Mouse (Mus musculus) gonadal fat pad, adult 2 months (tissue): ENCODE measurements around the gene Gna15. TPM values are rescaled to one million over a fixed set of nuclear protein-coding genes. Genes with fewer than 3 reads are reported as not detected.

Experiments used
- DNase-seq: peaks from one replicate; pipeline ENCODE4 v3.0.0-alpha.2; 2012; ENCODE audit warnings: low read depth
- polyA plus RNA-seq: library from polyadenylated mRNA; depleted of rRNA; stranded (reverse); fragments of >200 nt; gene quantifications from 2 replicates; pipeline ENCODE4 v1.2.3, GENCODE M21; 2012

Gna15 gene
- polyA plus RNA-seq, 1 experiment: 4.7 TPM

DNA sequence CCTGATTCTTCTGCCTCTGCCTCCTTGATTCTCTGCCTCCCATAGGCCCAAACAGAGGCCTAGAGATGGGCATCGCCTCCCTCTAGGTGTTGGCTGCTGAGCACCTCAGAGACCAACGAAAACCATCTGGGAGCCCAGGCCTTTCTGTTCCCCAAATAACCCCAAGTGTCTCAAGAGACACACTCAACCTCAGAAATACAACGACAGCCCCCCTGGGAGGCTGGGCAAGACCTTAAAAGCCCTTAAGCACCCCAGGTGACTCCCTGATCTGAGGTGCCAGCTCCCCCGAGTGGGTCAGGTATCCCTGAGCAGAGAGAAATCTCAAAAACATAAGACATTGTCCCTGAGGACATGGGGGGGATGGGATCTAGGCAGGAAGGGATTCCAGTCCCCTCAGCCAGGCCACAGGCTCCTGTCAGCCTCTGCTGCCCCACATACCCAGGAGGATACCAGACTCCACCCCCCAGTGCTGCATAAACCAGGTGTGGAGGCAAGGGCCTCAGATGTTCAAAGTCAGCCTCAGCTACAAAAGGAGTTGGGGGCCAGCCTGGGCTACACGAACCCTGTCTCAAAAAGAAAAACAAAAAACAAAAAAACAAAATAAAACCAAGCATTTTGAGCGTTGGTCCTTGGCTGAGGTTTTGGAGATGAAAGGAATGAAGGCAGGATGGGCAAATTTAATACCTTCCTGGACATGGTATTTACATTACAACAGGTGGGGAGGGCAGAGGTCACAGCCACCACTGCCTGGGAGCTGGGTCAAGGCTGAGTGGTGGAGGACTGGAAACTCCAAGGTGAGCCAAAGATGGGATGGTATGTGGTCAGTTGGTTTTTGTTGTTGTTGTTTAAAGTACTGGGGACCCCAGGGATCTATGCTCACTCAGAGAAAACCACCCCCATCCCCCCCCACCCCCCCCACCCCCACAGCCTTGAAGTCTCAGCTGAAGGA lies 30.1 kb upstream of the Gna15 start:
- no peak for DNase-seq

DNA sequence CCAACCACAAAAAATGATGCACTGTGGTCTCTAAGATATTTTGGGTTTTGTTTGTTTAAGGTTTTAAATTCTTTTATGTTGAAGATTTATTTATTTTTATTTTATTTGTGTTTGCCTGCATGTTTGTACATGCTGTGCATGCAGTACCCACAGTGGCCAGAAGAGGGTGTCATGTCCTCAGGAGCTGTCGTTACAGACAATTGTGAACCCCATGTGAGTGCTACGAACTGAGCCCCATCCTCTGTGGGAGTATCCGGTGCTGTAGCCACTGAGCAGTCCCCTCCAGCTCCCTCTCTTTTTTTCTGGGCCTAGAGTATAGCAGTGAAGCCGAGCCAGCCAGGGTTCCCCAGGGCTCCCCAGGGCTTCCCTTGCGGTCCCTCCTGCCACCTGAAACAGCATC lies 29.2 kb upstream of the Gna15 start:
- DNase-seq: no peak

DNA sequence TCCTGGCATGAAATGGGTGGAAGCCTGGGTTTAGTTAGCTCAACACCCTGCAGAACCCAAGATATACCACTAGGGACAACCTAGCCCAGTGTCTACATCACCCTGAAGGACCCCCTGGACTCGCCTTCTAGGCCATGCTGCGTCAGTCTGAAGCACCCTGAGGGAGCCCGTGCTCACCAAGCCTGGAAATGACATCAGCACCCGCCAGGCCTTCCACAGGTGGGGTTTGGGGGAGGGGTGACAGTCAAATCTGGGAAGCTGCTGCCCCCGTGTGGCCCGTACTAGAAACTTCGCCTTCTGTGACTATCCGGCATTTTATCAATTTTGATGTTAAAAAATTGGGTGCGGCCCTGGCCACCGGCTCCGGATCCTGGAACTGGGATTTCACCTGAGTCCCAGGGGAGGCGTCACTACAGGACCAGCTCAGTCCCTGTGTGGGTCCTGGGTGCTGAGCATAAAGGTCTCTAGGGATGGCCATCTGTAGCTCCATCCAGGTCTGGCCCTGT lies 27.6 kb upstream of the Gna15 start:
- no peak for DNase-seq

GRCm38 (mm10) chr10:81550257-81550656 lies 26.2 kb upstream of the Gna15 start:
- DNase-seq: no peak

- DNase-seq: no peak
These were observed 24.9 kb upstream of the Gna15 start for GRCm38 (mm10) chr10:81548944-81549343.

DNA sequence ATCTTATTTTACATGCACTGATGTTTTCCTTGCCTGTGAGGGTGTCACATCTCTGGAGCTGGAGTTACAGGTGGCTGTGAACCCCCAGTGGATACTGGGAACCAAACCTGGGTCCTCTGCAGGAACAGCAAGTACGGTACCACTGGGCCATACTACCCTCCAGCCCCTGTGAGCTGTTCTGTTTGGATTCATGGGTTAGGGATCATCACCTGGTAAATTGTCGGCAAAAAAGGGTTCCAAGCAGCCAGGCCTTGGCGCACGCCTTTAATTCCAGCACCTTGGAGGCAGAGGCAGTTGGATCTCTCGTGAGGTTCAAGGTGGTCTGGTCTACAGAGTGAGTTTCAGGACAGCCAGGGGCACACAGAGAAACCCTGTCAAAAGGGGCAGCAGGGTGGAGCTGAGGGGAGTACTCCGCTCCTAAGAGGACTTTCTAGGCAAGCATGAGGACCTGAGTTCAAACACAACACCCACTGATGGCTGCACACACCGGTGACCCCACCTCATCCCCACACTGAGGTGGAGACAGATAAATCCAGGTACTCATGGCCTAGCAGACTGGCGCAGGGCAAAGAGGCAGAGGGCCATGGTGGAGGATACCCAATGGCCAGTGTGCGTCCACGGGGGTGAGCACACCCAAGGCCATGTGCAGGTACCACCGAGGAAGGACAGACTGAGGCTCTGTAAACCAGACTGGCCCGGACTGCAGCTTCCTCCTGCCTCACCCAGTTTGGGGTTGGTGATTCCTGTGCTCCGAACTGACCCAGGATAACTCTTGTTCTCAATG lies 23.0 kb upstream of the Gna15 start:
- DNase-seq: no peak

DNA sequence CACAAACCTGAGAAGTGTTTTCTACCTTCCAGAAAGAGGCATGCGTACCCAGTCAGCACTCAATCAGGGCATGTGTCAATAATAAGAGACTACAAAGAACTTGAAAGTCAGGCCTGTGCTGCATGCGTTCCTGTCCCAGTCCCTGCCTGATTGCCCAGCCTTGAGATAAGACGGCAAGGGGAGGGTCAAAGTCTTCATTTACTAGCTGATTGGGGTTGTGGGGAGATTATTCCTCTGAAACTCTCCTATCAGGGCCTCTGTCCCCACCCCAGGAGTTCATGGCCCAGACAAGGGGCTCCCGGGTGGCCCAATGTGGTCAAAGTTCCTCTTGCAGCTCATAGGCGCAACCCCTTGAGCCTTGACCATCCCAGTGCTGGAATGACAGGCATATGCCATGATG lies 22.3 kb upstream of the Gna15 start:
- DNase-seq: no peak

- no peak for DNase-seq
These were observed 21.2 kb upstream of the Gna15 start, which contains the start of gene Gna11 for GRCm38 (mm10) chr10:81545161-81545747. Gene Gna11 (minus strand): TSS chr10:81545190.

GRCm38 (mm10) chr10:81544296-81545160 lies 20.5 kb upstream of the Gna15 start:
- DNase-seq: no peak

DNA sequence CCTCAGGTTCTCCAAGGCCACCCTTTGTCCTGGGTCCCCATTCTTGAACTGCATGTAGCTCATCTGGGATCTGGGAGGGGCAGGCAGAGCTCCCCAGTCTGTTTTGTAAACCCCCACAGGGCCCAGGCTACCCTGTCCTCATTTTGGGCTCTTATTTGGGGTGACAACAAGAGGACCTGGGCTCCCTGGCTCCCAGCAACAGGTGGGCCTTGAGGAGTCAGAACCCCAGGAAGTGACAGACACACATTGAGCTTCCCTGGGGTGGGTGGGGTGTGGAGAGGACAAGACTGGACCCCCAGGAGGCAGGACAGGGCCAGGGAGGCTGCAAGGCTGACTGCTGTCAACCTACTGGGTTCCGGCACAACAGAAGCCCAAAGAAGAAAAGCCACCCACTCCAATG lies 19.6 kb upstream of the Gna15 start:
- no peak for DNase-seq

GRCm38 (mm10) chr10:81542727-81543460 lies 18.9 kb upstream of the Gna15 start:
- no peak for DNase-seq

GRCm38 (mm10) chr10:81541803-81542202 lies 17.8 kb upstream of the Gna15 start:
- DNase-seq: no peak

DNA sequence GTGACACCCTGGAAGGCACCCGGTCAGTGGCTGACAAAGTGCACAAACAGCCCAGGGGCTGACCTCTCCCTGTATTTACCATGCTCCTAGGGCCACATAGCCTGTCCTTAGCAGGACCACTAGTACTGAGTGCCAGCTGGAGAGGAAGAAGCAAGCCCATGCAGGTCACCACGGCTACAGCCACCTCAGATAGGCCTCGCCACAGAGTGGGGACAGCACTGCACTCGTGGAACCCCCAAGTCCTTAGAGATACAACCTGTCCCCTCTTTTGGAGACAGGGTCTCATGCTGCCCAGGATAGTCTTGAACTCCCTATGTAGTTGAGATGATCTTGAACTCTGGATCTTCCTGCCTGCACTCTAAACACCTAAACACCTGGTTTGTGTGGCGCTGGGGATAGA lies 17.3 kb upstream of the Gna15 start:
- no peak for DNase-seq

DNA sequence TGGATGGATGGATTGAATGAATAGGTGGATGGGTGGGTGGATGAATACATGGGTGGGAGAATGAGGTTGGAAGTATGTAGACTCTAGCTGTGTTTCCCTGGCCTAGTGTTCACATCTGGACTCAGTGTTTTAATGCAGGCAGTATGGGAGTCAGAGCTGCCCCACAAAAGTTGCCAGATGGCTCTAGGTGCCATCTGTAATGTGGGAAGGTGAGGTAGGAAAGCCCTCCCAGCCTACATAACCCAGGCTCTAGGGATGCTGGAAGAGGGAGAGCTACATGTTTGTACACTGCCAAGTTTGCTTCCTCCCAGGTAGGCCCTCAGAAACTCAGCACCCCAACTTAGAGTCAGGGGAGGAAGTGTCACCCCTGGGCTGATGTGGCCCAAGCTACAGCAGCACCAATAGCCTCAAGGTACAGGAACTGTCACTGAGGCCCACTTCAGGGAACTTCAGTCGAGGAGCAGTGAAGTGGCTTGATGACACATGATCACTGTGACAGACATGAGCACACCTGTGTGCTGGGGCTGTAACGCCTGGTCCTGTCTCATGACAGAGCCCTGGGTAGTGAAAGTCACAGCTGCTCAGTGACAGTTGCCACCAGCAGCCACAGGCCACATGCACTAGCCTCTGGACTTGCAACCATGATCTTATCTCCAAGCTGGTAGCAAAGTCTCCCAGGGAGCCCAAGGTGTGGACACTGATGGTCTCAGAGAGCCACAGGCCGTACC lies 14.5 kb upstream of the Gna15 start:
- DNase-seq: no peak

DNA sequence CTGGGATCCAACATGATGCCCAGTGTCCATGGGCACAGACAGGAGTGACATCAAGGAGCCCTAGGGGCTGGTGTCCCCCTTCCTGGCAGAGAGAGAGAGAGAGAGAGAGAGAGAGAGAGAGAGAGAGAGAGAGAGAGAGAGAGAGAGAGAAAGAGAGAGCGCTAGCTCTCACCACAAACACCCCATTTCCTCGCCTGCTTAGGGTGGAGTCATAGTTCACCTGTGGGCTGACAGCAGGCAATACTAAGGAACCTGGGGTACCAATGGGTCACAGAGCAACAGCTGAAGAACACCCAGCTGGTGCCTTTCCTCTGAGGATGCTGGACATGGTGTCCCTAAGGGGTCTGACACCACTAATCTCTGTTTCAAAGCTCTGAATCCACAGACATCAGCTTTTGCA lies 13.4 kb upstream of the Gna15 start:
- no peak for DNase-seq

DNA sequence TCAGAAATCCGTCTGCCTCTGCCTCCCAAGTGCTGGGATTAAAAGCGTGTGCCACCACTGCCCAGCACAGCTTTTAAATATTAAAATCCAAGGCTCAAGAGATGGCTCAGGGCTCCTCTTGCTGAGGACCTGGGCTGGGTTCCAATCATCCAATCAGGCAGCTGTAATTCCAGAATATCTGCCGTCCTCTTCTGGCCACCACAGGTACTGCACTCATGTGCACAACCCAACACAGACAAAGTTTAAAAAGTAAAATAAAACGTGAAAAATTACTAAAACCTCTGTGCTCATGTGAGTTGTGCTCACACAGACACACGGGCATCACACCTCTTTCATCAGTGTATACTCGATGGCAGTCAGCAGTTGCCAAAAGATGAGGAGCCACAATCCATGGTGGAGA lies 12.7 kb upstream of the Gna15 start:
- DNase-seq: no peak

DNA sequence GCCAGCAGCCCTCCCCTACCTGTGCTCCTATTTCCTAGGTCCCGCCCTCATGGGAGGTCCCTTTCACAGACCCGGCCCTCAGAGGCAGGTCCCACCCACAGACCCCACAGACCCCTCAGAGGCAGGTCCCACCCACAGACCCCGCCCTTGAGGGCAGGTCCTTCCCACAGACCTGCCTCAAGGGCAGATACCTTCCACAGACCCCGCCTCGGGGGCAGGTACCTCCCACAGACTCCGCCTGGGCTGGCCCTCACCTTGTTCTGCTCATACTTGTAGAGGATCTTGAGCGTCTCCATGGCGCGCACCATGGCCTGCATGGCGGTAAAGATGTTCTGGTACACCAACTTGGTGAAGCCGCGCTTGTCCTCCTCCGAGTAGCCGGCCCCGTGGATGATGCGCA lies 10.8 kb upstream of the Gna15 start:
- no peak for DNase-seq

DNA sequence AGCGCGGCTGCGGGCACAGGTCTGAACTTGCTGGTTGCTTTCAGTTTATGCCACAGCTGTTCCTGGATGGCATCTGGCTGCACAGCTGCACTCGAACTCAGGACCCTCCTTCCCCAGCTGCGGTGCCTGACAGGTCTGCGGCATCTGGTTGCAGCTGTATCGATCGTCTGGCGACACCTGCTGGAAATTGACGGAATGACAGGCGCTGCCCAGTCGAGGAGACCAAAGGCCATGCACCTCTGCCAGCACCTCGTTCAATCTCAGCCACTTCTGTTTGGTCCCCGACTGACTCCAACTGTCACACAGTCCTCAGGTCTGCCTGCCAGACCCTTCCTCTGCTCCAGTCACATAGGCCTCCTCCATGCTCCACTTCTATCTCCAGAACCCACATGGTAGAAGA lies 2.8 kb upstream of the Gna15 start:
- DNase-seq: no peak

- no peak for DNase-seq
These were observed 1.1 kb upstream of the Gna15 start for GRCm38 (mm10) chr10:81525017-81525694.
